Mouse (Mus musculus): Measurements from ENCODE around the gene Acer3. TPM values are rescaled to one million over a fixed set of nuclear protein-coding genes. Genes with fewer than 3 reads are reported as not detected.

Gene Acer3
- total RNA-seq, 2 experiments from 2014 or later, result 84.2 to 98.2 TPM

DNA sequence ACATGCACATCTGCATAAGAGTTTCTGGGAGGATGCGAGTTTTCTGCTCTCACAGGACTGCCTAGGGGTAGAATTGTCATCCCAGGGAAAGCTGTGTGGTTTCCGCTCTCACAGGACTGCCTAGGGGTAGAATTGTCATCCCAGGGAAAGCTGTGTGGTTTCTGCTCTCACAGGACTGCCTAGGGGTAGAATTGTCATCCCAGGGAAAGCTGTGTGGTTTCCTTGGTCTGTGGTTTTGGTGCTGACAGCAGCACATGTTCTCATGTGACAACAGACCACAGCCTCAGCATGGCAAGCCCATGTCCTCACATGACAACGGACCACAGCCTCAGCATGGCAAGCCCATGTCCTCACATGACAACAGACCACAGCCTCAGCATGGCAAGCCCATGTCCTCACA lies 133.7 kb downstream of the Acer3 start:
- ATAC-seq (ENCODE audit: poor library complexity, severe bottlenecking), result peak; percentile 65

DNA sequence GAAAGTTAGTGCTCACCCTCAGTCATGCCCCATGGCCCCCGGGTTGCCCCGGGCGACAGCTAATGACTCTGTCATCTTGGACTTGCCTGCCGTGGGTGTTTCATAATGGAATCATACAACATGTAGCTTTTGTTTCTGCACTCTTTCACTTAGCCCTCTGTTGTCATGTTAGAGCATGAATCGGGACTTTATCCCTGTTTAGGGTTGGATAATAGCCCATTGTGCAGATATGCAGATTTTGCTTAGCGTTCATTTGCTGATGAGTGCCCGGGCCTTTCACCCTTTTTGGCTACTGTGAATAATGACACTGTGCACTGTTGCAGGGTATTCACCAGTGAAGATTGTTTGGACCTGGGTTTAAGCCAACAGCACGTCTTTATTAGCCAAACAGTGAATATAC lies 134.4 kb downstream of the Acer3 start:
- no peak for ATAC-seq (ENCODE audit: poor library complexity, severe bottlenecking)

DNA sequence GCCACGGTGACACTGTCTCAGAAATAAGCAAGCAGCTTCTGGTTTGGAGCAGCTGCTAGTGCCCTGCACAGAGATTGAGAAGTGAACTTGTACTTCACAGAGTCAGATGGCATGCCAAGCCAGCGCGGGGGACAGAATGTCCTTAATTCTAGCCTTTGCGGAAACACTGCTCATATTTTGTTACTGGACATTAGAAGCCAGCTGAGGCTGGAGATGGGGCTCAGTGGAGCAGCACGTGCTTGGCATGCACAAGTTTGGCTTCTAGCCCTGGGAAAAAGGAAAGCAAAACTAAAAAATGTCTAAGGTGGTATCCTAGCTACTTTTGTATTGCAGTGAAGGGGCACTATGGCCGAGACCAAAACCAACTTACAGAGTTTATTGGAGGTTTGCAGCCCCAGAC lies 135.7 kb downstream of the Acer3 start:
- no peak for ATAC-seq (ENCODE audit: poor library complexity, severe bottlenecking)

DNA sequence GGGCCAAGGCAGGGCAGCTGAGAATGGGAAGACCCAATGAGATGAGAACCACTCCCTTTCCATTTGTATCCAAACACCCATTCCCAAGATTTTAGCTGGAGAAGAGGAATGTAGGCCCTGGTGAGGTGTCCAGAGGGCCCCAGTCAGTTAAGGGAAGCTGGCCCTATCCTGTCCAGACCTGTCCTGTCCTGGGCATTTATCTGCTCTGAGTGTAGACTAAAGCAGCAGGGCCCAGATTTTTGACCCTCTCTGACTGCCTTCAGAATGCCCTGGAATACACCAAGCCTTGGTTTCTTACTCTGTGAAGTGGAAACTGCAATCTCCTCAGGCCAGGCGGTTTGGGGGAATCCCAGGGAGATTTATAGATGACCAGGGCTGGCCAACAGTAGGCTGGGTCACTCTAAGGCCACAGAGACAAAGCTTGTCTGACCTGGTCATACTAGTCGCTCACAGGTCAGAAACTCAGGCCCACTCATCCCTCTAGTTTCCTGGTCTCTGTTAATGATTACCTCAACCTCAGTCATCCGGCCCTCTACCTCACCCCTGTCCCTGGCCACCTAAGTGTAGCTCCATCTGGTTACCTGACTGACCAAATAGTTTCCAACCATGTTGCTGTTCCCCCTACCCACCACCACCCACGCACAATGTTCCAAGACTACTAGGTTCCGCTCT lies 142.3 kb downstream of the Acer3 start:
- 0 out of 2 replicates have a peak, but pooled peaks have one; percentile 2 for ATAC-seq (ENCODE audit: poor library complexity, severe bottlenecking)

DNA sequence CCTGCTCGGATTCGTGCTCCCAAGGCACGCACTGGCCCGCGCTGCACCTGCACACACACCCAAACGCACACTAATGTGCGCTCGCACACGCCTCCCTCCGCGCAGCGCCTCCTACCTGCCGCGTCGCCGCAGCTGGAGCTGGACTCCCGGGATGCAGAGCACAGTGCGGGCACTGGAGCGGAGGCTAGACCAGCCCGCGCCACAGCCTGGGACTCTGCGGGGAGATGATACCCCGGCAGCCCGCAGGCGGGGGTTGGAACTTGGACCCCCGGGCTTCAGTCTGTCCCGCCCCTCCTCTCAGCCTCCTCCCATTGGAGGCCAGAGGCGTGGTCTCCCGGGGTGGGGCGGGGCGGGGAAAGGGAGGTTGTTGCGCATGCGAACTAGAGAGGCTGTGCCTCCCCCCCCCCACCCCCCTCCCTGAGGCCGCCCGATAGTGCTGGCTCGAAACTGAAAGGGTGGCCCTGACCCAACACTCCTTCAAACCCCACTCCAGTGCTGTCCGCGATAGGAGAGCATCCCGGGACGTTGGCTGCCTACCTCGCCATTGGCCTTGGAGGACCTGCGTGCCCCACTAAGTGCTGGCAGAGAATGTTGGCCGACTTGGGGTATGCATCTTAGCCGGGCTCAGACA lies 143.0 kb downstream of the Acer3 start, which contains the start of gene Capn5:
Gene Capn5, minus strand, starts transcription at position 346 of the 631 bp plus-strand sequence.
- ATAC-seq (ENCODE audit: poor library complexity, severe bottlenecking), result peak; percentile 69

DNA sequence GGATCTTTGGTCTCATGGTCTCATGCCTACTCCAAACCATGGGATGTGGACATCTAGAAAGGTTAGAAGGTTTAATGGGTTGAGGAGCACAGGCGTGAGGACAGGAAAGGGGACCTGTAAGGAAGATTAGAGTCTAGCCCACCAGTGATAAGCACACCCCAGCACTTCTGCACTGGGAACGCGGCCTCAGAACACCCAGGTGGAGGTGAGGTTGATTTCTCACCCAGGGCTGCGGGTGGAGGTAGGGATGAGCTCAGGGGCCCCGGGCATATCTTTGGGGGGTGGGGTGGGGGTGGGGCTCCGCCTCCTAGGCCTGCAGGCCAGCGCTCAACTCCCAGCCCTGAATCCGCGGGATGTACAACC lies 143.5 kb downstream of the Acer3 start:
- ATAC-seq (ENCODE audit: poor library complexity, severe bottlenecking), result no peak

DNA sequence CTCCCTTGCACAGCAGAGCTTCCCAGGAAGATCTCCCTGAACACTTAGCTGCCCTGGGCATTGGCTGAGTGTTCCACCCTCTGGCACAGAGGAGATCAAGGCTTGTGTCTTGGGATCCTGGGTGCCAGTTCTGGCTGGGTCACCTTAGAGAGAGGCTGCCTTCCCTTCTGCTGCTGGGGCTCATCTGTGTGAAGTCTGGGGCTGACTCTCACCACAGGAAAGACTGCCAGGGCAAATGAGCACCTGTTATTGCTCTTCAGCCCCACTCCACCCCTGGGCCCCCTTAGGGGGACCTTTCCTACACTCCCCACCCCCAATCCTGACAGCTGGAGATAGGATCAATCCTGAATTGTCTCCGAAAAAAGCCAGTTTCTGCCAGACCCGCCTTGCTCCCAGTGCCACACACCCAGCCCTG lies 143.9 kb downstream of the Acer3 start:
- no peak for ATAC-seq (ENCODE audit: poor library complexity, severe bottlenecking)

DNA sequence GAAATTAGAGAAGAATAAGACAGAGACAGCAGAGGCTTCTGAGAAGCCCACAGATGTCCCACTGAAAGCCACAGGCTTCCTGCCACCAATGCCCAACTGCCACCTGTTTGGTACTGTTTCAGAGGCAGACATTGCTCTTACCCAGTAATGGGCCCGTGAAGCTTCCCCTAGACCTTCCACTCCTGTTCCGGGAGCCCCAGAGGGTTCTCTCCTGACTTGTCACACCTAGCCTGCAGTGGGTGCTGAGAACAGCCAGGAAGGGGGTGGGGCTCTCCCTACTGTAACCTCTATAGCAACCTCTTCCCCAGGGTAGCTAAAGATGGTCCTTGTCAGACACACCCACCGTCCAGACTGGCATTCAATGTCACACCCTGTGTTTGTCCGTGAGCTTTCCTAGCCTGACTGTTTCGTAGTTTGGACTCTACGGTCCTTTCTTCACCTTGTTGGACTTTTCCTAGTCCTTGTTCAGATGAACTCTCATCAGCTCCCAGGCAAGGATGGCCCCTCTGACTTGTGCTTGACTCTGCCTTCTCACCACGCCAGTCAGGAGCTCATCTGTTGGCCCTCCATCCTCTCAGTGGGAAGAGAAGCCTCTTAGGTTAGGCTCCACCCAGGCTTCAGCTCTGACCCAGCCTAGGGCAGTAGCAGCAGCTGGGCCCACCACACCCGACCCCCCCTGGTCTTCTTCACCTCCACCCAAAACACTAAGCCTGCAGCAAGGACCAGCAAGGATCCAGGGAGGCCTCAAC lies 144.5 kb downstream of the Acer3 start:
- no peak for ATAC-seq (ENCODE audit: poor library complexity, severe bottlenecking)

DNA sequence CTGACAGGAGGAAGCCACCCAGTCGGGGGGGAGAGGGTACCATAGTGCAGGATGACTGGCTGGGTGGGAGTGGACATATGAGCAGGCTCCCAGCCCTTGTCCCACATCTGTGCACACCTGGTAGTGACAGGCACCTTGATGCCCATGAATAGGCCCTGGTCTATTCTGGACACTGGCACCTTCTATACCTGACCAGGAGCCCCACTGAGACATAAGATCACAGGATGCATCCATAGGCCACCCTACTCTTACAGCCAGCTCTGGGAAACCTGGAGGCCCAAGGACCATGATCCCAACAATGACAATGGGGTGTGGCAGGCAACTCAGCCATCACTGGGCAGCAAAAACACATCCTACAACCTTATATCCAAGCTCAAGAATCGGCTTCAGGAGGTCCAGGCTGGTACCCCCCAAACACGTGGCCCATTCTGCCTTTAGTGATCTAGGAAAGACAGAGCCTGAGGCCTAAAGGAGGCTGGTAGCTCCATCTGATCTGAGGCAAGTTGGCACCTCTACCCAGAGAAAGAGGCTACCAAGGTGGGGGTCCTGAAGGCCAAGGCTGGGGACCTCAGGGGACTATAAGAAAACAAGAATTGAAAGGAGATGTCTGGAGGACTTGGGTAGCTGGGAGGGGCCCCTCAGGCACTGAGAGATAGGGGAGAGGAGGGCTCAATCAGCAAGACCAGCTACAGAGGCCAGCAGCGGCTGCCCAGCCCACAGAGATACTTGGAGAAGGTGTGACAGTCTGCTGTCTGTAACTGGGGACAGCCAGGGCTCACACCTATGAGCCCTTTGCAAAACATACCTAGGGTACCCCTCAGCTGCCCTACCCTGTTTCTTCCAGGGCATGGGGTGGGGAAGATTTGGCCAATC lies 145.9 kb downstream of the Acer3 start:
- ATAC-seq (ENCODE audit: poor library complexity, severe bottlenecking), result no peak

DNA sequence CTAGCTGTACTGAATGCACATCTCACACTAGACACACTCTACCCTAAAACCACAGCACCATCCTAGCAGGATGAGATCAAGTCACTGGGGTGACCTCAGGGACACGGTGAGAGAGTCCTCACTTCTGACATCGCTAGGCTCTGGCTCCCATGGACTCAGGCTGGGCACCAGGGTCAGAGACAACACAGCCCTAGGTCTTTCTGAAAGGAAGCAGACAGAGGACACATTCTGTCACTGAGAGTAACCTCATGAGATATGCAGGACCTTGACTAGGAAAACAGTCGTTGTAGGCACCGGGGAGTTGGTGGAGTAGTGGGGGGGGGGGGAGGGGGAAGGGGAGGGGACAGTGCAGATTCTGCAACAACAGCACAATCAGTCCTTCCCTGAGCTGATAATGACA lies 147.6 kb downstream of the Acer3 start:
- ATAC-seq (ENCODE audit: poor library complexity, severe bottlenecking), result no peak

DNA sequence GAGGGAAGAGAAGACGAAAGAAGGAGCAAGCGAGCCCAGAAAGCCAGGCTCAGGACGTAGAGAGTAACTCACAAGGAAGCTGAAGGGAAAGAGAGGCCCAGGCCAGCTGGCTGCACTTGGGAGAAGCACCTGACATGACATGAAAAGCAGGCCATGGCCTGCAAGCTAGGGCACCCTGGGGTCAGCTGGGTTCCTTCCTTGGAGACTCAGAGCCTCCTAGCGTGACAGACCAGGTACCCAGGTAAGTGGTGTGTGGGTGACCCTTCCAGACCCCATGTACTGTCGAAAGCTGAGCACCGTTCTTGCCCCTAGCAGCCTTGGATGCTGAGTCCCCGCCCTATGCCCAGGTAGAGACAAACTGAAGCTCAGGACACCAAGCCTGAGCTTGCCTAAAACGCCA lies 148.3 kb downstream of the Acer3 start:
- ATAC-seq (ENCODE audit: poor library complexity, severe bottlenecking), result no peak

DNA sequence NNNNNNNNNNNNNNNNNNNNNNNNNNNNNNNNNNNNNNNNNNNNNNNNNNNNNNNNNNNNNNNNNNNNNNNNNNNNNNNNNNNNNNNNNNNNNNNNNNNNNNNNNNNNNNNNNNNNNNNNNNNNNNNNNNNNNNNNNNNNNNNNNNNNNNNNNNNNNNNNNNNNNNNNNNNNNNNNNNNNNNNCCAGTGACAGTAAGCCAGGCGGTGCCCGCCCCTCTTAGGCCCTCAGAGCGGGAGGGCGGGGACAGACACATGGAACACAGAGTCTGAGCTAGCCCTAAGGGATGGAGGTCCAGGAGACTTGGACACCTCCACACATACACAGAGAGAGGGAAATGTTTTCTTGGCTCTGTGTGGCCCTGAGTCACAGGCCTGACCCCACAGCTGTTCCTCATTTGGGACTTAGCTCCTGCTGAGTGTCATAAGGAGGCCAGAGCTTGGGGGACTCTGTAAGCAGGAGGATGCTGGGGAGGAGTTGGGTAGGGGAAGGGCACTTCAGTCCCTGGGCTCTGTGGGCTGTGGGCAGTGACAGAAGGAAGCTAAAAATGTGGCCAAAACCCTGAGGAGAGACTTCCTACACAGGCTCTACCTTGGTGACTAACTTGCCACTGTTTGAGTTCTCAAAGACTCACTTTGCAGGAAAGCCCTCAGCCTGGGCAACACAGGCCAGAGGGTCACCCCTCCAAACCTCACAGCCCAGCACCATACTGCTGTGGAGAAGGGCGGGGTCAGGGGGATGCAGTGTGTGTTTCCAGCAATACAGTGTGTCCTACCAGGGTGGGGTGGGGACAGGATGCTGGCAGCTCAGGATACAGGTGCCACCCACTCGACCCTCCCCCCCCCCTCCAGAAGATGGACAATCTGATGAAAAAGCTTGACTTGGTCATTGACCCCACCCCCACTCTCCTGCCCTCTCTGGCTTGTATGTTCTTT lies 149.6 kb downstream of the Acer3 start:
- ATAC-seq (ENCODE audit: poor library complexity, severe bottlenecking), result peak; percentile 79

DNA sequence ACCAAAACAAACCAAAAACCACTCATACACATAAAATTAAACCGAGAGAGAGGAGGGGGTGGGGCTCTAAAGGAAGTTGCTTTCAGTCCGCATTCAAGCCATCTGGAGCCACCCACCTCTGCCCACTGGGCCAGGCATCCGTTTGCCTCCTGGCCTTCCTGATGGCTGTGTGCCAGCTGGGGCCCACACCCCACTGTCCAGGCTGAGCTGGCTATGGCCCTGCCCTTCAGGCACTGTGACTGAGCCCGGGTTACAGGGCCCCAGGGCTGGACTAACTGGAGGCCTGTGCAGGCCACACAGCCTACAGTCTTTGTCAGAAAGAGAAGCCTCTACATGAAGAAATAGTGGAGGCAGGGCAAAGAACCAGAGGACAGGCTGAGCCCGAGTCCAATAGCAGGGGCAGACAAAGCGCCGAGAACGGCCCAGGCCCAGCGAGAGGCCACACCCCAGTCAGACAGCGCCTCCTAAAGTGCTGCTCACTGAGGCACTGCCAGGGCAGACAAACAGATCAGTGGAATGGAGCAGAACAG lies 155.9 kb downstream of the Acer3 start:
- peak; percentile 71 for ATAC-seq (ENCODE audit: poor library complexity, severe bottlenecking)

DNA sequence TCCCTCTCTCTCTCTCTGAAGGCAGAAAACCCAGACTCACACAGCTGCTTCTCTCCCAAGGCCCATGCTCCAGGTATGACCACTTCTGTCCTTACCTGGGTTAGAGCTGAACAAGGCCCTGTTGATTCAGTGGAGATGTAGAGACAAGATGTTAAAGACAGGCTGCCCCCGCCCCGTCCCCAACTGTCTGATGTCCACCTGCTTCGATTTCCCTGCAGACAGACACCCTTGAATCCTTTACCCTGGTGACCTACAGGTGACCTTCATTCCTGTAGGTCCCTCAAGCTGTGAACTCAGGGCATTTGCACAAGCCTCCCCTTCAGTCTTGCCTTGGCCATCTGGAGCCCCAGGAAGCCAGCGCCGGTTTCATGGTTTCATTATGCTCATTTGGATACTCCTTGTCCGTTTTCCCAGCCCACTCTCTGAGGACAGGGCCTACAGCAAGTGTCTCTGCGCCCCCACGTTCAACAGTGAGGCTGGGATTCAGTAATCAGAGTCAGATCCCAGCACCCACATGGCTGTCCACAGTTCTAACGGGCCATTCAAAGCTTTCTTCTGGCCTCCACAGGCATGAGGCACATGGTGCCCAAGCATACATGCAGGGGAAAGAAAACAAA lies 156.5 kb downstream of the Acer3 start:
- no peak for ATAC-seq (ENCODE audit: poor library complexity, severe bottlenecking)

DNA sequence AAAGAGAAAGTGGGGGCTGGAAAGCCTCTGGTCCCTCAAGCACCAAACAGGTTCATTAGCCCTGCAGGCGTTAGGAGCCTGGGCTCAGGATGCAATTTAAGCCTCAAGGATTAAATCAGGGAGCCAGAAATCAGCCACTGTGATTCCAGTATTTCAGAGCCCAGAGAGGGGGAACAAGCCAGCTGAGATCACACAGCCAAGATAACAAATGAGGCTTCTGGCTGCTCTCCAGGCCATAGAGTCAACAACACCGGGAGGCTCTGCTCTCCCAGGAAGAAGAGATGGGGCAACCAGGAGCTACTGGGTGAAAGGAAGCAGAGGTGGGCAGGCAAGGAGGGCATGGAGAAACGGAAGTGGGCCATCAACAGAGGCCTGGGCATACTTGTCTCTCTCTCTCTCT lies 157.3 kb downstream of the Acer3 start:
- ATAC-seq (ENCODE audit: poor library complexity, severe bottlenecking), result no peak

DNA sequence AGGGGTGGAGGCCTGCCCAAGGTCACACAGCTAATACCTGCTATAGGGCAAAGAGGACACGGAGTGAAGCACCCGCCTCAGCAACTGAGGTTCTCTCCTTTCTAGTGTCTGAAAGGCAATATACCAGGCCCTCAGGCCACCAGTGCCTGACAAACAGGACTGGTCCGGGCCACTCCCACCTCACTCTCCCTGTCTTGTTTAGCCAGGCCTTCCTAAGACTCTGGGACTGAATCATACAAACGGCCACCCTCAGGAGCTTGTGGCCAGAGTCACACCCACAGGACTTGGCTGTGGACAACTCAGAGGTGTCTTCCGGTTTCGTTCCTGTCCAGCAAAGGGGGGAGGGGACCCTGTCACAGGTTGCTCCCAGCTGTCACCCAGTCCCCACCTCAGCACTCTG lies 158.8 kb downstream of the Acer3 start:
- no peak for ATAC-seq (ENCODE audit: poor library complexity, severe bottlenecking)

DNA sequence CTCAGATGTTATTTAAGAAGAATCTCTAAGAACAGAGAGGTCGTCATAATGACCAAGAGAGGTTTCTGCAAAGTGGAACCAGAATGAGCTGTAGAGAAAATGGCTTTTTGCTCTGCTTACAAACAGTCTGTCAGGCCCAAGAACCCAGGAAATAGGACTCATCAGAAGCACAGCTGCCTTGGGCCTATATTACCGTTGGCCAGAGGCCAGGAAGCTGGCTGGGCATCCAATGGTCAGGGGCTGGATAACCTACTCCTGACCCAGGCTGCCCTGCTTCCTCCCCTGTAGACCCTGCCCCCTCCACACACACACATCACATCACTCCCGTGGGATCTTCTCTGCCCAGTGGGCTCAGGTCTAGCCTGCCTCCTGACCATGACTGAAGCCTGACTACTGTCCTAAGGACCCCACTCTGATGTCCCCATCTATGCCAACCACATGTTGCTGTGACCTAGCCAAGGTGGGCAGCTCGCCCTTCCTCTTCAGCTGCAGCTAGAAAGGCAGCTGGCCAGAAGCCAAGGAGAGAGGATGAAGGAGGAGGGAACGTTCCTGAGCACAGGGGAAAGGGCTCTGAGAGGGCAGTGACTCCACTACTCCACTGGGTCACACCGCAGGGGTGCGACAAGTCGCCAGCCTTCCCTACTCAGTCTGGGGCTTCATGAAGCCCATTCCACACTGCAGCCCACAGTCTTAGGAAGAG lies 160.8 kb downstream of the Acer3 start:
- no peak for ATAC-seq (ENCODE audit: poor library complexity, severe bottlenecking)

DNA sequence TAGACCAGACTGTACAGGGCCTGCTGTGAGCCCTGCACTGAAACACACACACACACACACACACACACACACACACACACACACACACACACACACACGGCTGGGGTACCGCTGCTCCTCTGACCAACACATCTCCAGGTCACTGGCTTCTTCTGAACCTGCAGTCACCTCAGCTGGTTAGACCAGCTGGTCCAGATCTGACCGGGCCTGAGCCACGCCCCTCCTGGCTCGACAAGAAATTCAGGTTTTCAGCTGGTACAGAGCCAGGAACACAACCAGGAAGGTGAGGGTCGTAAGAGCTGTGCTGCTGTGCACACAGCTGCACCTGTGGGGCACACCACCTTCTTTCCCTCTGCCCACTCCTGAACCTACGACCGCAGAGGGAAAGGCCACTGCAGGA lies 162.5 kb downstream of the Acer3 start:
- no peak for ATAC-seq (ENCODE audit: poor library complexity, severe bottlenecking)

All from megakaryocyte, adult 5-6 weeks (primary cell).